Mouse (Mus musculus): Measurements from ENCODE around the gene Tars2. TPM values are rescaled to one million over a fixed set of nuclear protein-coding genes. Genes with fewer than 3 reads are reported as not detected.

Tars2 gene
- total and polyA plus RNA-seq, 3 experiments, result 141 to 237 TPM; not detected in 1

DNA sequence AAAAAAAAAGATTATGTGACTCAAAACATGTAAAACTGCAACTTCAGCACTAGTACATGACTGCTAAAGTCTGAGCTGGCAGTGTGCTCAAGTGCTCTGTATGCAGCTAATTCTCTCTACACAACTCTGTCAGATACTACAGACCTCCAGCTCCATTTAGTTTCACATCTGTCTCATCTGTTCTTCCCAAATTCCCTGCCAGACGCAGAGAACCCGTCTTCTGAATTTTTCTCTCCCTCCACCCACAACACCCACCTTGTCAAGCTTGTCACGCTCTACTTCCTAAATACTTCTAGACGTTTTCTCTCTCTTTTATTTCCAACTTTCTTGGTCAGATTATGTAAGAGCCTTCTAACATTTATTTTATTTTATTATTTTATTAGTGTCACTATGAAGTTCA is 38.8 kb upstream of the Tars2 start:
- Histone ChIP-seq H3K36me3 (ENCODE audit: control insufficient read depth in 1 of 2, insufficient read depth in 2 of 2, low read length in 2 of 2) (peaks cover 0 to 2% of the 10 kb centered on the region in 2 experiments; a peak in 2 of 4 replicates), H3K4me1 (ENCODE audit: control insufficient read depth in 1 of 2, insufficient read depth in 2 of 2, low read length in 2 of 2) (peaks cover 0 to 3% of the 10 kb centered on the region in 2 experiments; a peak in 1 of 4 replicates), H3K27me3 (ENCODE audit: control insufficient read depth in 1 of 2, insufficient read depth in 2 of 2, low read length in 2 of 2) (no peaks in the 10 kb centered on the region), H3K79me2 (ENCODE audit: control insufficient read depth, insufficient read depth, low read length, poor library complexity) (peaks cover 51% of the 10 kb centered on the region), H3K9ac (ENCODE audit: control insufficient read depth, low read depth, low read length, poor library complexity, severe bottlenecking) (no peak overlapping the region), H3K9me3 (replicated peaks; ENCODE audit: insufficient read depth, low read length) (no peaks in the 10 kb centered on the region), H3K4me3 (ENCODE audit: control insufficient read depth in 1 of 2, insufficient read depth in 1 of 2, low read depth in 2 of 2, low read length in 2 of 2) (no peak overlapping the region), H3K27ac (ENCODE audit: control insufficient read depth, low read depth, low read length) (no peak overlapping the region)
- TF ChIP-seq SMC3 (IDR thresholded peaks at IDR 0.05; ENCODE audit: low read depth, low read length) (no peak), CHD2 (IDR thresholded peaks at IDR 0.05; ENCODE audit: low read length) (no peak), ZC3H11A (IDR thresholded peaks at IDR 0.05; ENCODE audit: low read depth, low read length) (no peak)
- no peak for DNase-seq (ENCODE audit: low read depth, low spot score)

GRCm38 (mm10) chr3:95794299-95794698 is 34.3 kb upstream of the Tars2 start:
- Histone ChIP-seq H3K4me3 (ENCODE audit: control insufficient read depth in 1 of 2, insufficient read depth in 1 of 2, low read depth in 2 of 2, low read length in 2 of 2) (no peak overlapping the region), H3K9ac (ENCODE audit: control insufficient read depth, low read depth, low read length, poor library complexity, severe bottlenecking) (no peak overlapping the region), H3K27me3 (ENCODE audit: control insufficient read depth in 1 of 2, insufficient read depth in 2 of 2, low read length in 2 of 2) (no peaks in the 10 kb centered on the region), H3K79me2 (ENCODE audit: control insufficient read depth, insufficient read depth, low read length, poor library complexity) (peaks cover 46% of the 10 kb centered on the region), H3K27ac (ENCODE audit: control insufficient read depth, low read depth, low read length) (no peak overlapping the region), H3K36me3 (ENCODE audit: control insufficient read depth in 1 of 2, insufficient read depth in 2 of 2, low read length in 2 of 2) (peaks cover 0 to 10% of the 10 kb centered on the region in 2 experiments; a peak in 3 of 4 replicates), H3K4me1 (ENCODE audit: control insufficient read depth in 1 of 2, insufficient read depth in 2 of 2, low read length in 2 of 2) (no peaks in the 10 kb centered on the region; a peak in 1 of 4 replicates), H3K9me3 (replicated peaks; ENCODE audit: insufficient read depth, low read length) (no peaks in the 10 kb centered on the region)
- DNase-seq (ENCODE audit: low read depth, low spot score), result no peak
- no peak for TF ChIP-seq ZKSCAN1 (IDR thresholded peaks at IDR 0.05; ENCODE audit: low read depth, low read length)
- no peak for TF ChIP-seq BHLHE40 (IDR thresholded peaks at IDR 0.05; ENCODE audit: borderline replicate concordance, low read depth, low read length)
- no peak for TF ChIP-seq NELFE (IDR thresholded peaks at IDR 0.05; ENCODE audit: low read depth, low read length)
- TF ChIP-seq MAX (IDR thresholded peaks at IDR 0.05; ENCODE audit: low read length), result no peak
- TF ChIP-seq CHD2 (IDR thresholded peaks at IDR 0.05; ENCODE audit: low read length), result no peak
- no peak for TF ChIP-seq MEF2A (IDR thresholded peaks at IDR 0.05; ENCODE audit: extremely low read depth, insufficient replicate concordance, low read depth, low read length, poor library complexity, severe bottlenecking)
- TF ChIP-seq POLR2AphosphoS5 (IDR thresholded peaks at IDR 0.05; ENCODE audit: borderline replicate concordance, low read depth, low read length), result no peak
- TF ChIP-seq SMC3 (IDR thresholded peaks at IDR 0.05; ENCODE audit: low read depth, low read length), result no peak
- TF ChIP-seq ZMIZ1 (IDR thresholded peaks at IDR 0.05; ENCODE audit: low read depth, low read length), result no peak
- no peak for TF ChIP-seq TBP (IDR thresholded peaks at IDR 0.05; ENCODE audit: low read depth, low read length)
- no peak for TF ChIP-seq HCFC1 (IDR thresholded peaks at IDR 0.05; ENCODE audit: low read depth, low read length)
- no peak for TF ChIP-seq ELF1 (IDR thresholded peaks at IDR 0.05; ENCODE audit: low read depth, low read length)
- no peak for TF ChIP-seq ZC3H11A (IDR thresholded peaks at IDR 0.05; ENCODE audit: low read depth, low read length)

DNA sequence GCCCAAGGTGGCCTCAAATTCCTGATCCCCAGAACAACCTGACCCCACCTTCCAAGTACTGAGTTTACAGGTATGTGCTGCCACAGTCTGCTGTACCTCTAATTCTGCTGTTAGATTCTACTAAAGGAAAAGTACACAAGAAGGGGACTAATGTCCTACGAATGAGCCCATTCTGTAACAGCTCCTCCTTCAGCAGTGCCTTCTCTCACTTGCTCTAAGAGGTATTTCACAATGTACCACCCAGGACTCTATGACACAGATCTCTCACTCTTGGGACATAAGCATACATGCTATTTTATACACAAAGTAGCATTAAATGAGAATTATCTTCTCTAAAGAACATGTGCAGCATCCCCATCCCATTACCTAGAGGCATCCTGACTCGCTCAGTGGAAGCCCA is 33.7 kb upstream of the Tars2 start:
- H3K36me3 ChIP-seq (ENCODE audit: control insufficient read depth in 1 of 2, insufficient read depth in 2 of 2, low read length in 2 of 2), result peaks cover 2 to 10% of the 10 kb centered on the region in 2 experiments; a peak in 3 of 4 replicates
- no peak for DNase-seq (ENCODE audit: low read depth, low spot score)
- TF ChIP-seq RCOR1 (IDR thresholded peaks at IDR 0.05; ENCODE audit: low read depth, low read length) (no peak), RAD21 (IDR thresholded peaks at IDR 0.05; ENCODE audit: low read depth, low read length) (no peak), JUND (IDR thresholded peaks at IDR 0.05; ENCODE audit: low read depth, low read length) (no peak), GABPA (IDR thresholded peaks at IDR 0.05; ENCODE audit: low read depth, low read length) (no peak), HCFC1 (IDR thresholded peaks at IDR 0.05; ENCODE audit: low read depth, low read length) (no peak), TCF12 (IDR thresholded peaks at IDR 0.05; ENCODE audit: low read depth, low read length) (no peak), CTCF (IDR thresholded peaks at IDR 0.05 in 2 of 3, conservative IDR thresholded peaks at IDR 0.05 in 1 of 3; ENCODE audit: control insufficient read depth in 1 of 3, insufficient read depth in 1 of 3, low read depth in 2 of 3, low read length in 3 of 3, poor library complexity in 1 of 3, severe bottlenecking in 1 of 3) (no peak), SIN3A (IDR thresholded peaks at IDR 0.05; ENCODE audit: low read length) (no peak), BHLHE40 (IDR thresholded peaks at IDR 0.05; ENCODE audit: borderline replicate concordance, low read depth, low read length) (no peak), ZMIZ1 (IDR thresholded peaks at IDR 0.05; ENCODE audit: low read depth, low read length) (no peak), GATA1 (IDR thresholded peaks at IDR 0.05; ENCODE audit: low read depth, low read length) (no peak), TAL1 (IDR thresholded peaks at IDR 0.05; ENCODE audit: low read length) (no peak), ZC3H11A (IDR thresholded peaks at IDR 0.05; ENCODE audit: low read depth, low read length) (no peak), MYC (IDR thresholded peaks at IDR 0.05; ENCODE audit: low read depth, low read length) (no peak), ETS1 (IDR thresholded peaks at IDR 0.05; ENCODE audit: low read depth, low read length) (no peak), POLR2AphosphoS5 (IDR thresholded peaks at IDR 0.05; ENCODE audit: borderline replicate concordance, low read depth, low read length) (no peak)
- peaks cover 48% of the 10 kb centered on the region for H3K79me2 ChIP-seq (ENCODE audit: control insufficient read depth, insufficient read depth, low read length, poor library complexity)
- no peak overlapping the region for H3K9ac ChIP-seq (ENCODE audit: control insufficient read depth, low read depth, low read length, poor library complexity, severe bottlenecking)
- no peak overlapping the region for H3K4me3 ChIP-seq (ENCODE audit: control insufficient read depth in 1 of 2, insufficient read depth in 1 of 2, low read depth in 2 of 2, low read length in 2 of 2)
- no peaks in the 10 kb centered on the region for H3K9me3 ChIP-seq (replicated peaks; ENCODE audit: insufficient read depth, low read length)
- no peaks in the 10 kb centered on the region for H3K27me3 ChIP-seq (ENCODE audit: control insufficient read depth in 1 of 2, insufficient read depth in 2 of 2, low read length in 2 of 2)
- no peak overlapping the region for H3K27ac ChIP-seq (ENCODE audit: control insufficient read depth, low read depth, low read length)
- H3K4me1 ChIP-seq (ENCODE audit: control insufficient read depth in 1 of 2, insufficient read depth in 2 of 2, low read length in 2 of 2), result no peaks in the 10 kb centered on the region; a peak in 1 of 4 replicates
